Mouse (Mus musculus) small intestine, adult 10 weeks (tissue): ENCODE data around the gene Keap1. TPM values are rescaled to one million over a fixed set of nuclear protein-coding genes. Genes with fewer than 3 reads are reported as not detected.

Experiments used
- polyA plus RNA-seq: library from polyadenylated mRNA; stranded (reverse); fragments of 350-450 nt; fragmentation: Illumina TruSeq; extraction: RNeasy Lipid Tissue Mini Kit (QIAGEN cat#74804); gene quantifications from one replicate; pipeline ENCODE4 v1.2.3, GENCODE M21; 2014; ENCODE audit warnings: low replicate concordance

The Keap1 gene
- polyA plus RNA-seq: 5.1 TPM

DNA sequence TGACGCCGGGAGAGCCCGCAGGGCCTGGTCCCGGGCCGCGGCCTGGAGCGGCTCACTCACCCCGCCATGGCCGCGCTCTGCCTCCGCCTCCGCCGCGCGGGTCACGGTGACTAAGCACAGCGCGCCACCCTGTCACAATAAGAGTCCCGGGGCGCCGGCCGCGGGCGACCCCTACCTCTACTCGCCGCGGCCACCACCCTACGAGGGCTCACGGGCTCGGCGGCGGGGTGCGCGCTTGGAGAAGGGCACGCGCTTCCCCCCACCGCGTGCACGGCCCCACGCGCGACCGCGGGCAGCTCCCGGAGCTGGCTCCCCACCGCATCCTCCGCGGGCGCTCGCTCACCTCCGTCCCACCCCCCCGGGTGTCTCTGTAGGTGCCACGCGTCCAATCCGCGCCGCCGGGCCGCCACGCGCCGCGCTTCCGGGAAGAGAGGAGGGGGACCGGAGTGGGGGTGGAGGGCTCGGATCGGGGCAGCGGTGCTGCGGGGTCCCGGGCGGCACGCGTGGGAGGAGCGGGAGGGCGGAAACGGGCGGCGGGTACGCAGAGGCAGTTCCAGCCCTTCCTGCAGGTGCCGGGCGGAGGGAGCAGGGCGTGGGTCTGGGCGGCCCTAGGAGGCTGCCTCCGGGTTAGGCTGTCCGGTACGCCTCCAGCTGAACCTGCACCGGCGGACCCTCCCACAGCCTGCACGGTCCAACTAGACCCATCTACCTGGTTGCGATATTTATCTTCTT, at the start of gene Keap1:
TSS of gene Keap1 (minus strand) at position 629 of the 732 bp plus-strand sequence.

DNA sequence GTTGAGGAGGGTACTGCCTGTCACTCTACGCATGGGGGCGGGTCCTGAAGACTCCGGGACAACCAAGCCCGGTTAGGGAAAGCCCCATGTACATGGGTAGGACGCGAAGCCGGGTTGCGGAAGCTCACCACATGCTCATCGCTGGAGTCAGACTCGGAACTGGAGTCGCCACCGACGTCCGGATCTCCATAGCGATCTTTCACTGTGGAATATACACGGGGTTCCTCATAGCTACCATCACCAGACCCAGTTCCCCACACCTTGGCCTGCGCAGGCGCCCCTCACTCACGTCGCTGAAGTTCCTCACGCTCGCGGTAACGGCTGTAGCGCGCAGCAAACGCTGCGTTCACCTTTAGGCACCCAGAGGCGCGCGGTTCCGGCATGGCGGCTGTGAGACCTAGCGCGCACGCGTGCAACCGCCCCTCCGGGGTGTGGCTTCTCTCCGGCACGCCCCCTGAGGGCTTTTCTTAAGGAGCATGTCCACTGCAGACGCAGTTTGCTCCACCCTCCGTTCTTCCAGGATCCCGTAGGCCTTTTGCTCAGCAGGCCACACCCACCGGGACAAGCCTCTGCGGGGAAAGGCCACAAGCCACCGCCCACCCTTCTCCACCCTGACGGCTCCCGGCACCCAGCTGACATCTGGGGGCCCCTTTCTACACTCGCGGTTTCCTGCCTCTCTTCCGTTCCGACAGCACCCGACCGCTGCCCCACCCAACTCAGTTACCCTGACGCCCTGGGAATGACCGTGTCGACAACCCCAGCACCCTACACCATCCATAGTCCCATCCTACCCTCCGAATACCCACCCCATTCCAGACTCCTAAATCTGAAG, 48.6 kb upstream of the Keap1 start, which contains the start of gene Kri1:
TSS of gene Kri1 (minus strand) at position 399 of the 832 bp plus-strand sequence.

DNA sequence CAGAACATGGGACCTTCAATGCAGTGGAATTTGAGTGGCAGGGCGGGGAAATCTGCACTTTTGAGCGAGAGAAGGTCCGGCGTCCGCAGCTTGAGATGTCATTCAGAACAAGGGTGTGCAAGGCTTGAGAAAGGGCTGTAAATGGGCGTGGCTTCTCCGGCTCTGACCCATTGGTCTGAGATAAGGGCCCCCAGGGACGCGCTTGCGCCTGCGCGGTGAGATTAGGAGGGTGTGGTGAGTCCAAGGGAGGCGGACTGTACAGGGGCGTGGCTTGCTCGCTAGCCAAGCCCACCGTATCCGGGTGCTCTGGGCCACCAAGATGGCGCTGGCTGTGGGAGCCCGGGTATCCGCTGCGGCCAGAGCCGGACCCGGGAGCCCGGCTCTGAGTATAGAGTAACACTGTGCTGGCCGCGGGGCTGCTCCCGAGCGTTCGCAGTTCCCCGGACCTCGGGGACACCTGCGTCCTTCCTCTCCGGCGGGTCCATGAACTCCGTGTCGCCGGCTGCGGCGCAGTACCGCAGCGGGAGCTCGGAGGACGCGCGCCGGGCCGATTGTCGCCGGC, 25.9 kb upstream of the Keap1 start, which contains the start of gene Atg4d:
TSS of gene Atg4d (plus strand) at position 294 of the 562 bp plus-strand sequence.

DNA sequence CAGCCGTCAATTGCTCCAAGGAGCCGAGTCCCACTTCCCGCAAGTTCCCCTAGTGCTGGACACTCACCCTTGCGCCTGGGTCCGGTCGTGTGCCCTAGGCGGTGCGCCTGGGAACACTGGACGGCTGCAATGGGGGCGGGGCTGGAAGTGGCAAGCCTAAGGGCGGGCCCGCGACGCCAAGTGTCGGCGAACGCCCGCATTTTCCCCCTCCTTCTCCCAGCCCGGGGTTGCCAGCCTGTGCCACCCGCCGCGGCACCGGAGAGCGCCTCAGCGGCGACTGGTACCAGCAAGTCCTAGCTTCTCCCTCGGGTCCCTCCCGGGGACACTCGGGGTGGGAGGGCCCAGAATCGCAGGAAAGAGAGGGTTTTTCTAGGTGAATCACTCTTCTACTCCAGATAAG, 9.2 kb upstream of the Keap1 start, which contains the start of gene S1pr5:
TSS of gene S1pr5 (minus strand) at position 118 of the 400 bp plus-strand sequence.

Other genes with a start within 250 kb of the Keap1 start
- gene Mrpl4, start 236.6 kb downstream of the Keap1 start, polyA plus RNA-seq: 1.6 TPM
- gene Icam1, start 223.4 kb downstream of the Keap1 start, polyA plus RNA-seq: 2.1 TPM
- gene Icam4, start 210.0 kb downstream of the Keap1 start, polyA plus RNA-seq: not detected
- gene Icam5, start 207.3 kb downstream of the Keap1 start, polyA plus RNA-seq: not detected
- gene Zglp1, start 172.3 kb downstream of the Keap1 start, polyA plus RNA-seq: not detected
- 0.22 TPM for gene Gm49373, start 166.3 kb downstream of the Keap1 start, polyA plus RNA-seq
- gene Fdx1l, start 165.7 kb downstream of the Keap1 start, polyA plus RNA-seq: not detected
- gene Gm38431, start 147.4 kb downstream of the Keap1 start, polyA plus RNA-seq: 1.3 TPM
- gene Raver1, start 147.4 kb downstream of the Keap1 start, polyA plus RNA-seq: 10.2 TPM
- gene Tyk2, start 108.1 kb downstream of the Keap1 start, polyA plus RNA-seq: 2.3 TPM
- gene Cdc37, start 89.4 kb downstream of the Keap1 start, polyA plus RNA-seq: 1.6 TPM
- gene Pde4a, start 73.6 kb downstream of the Keap1 start, polyA plus RNA-seq: 0.48 TPM
- gene S1pr5, start 9.1 kb upstream of the Keap1 start, polyA plus RNA-seq: not detected
- gene Atg4d, start 25.9 kb upstream of the Keap1 start, polyA plus RNA-seq: 1.1 TPM
- 0.89 TPM for gene Kri1, start 48.6 kb upstream of the Keap1 start, polyA plus RNA-seq
- 3.7 TPM for gene Cdkn2d, start 52.0 kb upstream of the Keap1 start, polyA plus RNA-seq
- 3.9 TPM for gene Ap1m2, start 73.0 kb upstream of the Keap1 start, polyA plus RNA-seq
- 3.9 TPM for gene Slc44a2, start 81.3 kb upstream of the Keap1 start, polyA plus RNA-seq
- 9.5 TPM for gene Ilf3, start 128.5 kb upstream of the Keap1 start, polyA plus RNA-seq
- not detected for gene Qtrt1, start 172.5 kb upstream of the Keap1 start, polyA plus RNA-seq
- gene Dnm2, start 185.5 kb upstream of the Keap1 start, polyA plus RNA-seq: 22.1 TPM